Mouse (Mus musculus): ENCODE measurements at regions not wholly inside any gene's neighbourhood (a gene's known extent, or its start where the extent isn't known, plus 50 kb on each side); places are given as distances from the start of the nearest gene placed in this dataset.

DNA sequence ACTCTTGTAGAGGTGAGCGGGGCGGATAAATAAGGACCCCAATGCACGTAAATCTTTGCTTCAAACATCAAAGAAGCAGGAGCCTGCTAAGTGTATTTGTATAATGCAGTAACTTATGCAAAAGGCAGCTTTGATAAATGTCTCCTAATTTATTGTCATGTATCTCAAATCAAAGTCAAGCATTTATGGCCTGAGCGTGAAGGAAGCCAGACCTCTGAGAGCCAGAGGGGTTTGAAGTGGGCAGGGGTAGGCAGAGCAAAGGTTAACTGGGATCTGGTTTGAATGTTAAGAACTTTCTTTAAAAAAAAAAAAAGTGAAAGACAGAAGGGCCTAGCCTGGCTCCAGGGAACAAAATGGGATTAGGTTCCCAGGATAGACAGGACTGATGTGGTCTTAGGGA is 151.1 kb upstream of the Irx3 start:
- no peak for DNase-seq (ENCODE audit: low read depth, low spot score)

- no peak for DNase-seq (ENCODE audit: low read depth, low spot score)
Observed at GRCm38 (mm10) chr8:91949110-91949509, 147.2 kb upstream of the Irx3 start.

GRCm38 (mm10) chr8:91948173-91948940 is 146.5 kb upstream of the Irx3 start:
- no peak for DNase-seq (ENCODE audit: low read depth, low spot score)

DNA sequence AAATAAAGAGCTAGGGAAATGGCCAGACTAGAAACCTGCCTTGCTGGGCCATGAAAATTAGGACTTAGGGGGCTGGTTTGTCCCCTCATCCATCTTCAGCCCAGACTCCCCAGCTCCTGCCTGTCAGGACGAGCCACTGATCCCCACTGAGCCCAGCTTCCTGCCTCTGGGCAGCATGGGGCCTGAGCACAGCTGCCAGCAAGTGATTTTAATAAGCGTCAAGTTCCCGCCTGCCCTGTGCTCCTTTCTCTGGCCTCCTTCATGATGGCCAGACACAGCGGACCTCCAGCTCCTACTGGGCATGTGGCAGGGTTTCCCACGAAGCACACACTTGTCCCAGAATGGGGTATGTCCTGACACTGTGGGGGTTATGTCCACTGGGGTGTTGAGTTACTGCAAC is 139.1 kb upstream of the Irx3 start:
- DNase-seq (ENCODE audit: low read depth, low spot score): no peak

DNA sequence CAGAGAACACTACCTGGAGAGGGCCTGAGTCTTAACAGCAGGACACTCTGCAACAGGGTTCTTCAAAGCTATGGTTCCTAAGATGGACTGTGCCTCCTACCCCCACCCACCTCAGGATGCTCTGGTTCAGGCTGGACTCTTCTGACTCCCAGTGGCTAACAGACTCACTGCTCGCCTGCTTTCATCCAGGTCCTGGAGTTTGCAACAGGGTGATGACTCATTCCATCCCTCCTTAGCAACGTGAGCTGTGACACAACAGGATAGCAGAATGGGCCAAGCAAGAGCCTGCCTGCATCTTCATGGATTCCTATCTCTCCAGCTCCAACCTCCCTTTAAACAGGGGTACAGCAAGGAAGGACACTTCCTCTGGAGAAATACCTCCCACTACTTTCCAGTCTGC is 135.4 kb upstream of the Irx3 start:
- no peak for DNase-seq (ENCODE audit: low read depth, low spot score)

GRCm38 (mm10) chr8:91930520-91930919 is 128.7 kb upstream of the Irx3 start:
- no peak for DNase-seq (ENCODE audit: low read depth, low spot score)

GRCm38 (mm10) chr8:91925968-91926524 is 124.2 kb upstream of the Irx3 start:
- no peak for DNase-seq (ENCODE audit: low read depth, low spot score)

DNA sequence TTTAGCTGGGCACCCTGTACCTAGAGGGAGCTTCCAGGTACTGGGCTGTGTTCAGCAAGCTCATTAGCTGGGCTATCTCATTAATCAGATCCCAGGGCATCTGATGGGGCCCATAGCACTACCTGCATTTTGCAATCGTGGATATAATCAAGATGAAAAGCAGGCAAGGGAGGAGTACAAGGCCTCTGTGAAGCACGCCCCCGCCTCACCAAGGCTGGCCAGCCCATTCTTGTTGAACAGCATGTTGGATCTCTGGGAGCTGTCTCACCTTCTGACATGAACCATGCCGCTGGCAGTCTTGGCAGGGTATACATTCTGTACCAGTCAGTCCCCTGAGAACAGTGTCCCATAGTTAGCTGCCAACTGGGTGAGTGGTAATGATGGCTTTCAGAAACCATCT is 122.3 kb upstream of the Irx3 start:
- no peak for DNase-seq (ENCODE audit: low read depth, low spot score)

GRCm38 (mm10) chr8:91922211-91922874 is 120.5 kb upstream of the Irx3 start:
- no peak for DNase-seq (ENCODE audit: low read depth, low spot score)

GRCm38 (mm10) chr8:91917834-91918233 is 116.0 kb upstream of the Irx3 start:
- DNase-seq (ENCODE audit: low read depth, low spot score): no peak

DNA sequence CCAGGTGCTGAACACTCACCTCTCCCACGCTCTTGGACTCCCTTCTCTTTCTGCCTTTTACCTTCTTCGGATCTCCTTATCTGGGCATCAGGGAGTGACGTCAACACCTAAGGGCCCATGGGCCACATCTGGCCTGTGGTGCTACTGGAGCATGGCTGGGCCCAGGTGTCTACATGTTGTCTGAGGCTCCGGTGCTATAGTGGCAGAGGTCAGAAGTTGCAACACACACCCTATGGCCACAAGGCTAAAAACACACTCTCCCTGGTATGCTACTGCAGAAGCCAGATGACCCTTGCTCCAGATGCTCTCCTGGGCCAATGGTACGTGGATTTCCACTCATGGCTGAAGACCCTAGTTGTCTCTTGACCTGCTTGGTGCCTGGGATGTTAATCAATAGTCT is 112.1 kb upstream of the Irx3 start:
- DNase-seq (ENCODE audit: low read depth, low spot score): no peak

DNA sequence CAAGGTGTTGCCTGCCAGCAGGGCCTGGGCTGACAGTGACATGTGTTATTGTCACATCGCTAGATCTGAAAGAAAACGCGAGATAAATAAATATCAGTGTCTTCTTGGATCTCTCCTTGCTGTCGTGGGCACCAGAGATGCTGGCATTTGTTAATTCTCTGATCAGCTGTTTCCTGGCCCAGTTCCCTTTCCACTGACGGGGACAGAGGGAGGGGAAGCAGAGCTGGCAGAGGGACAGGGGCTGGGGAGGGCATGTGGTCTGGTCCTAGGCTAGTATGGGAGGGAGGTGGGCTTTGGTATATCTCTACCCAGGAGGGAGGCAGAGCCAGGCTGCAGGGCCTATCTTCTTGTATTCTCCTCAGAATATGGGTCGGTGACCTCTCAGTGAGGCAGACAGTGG is 111.3 kb upstream of the Irx3 start:
- no peak for DNase-seq (ENCODE audit: low read depth, low spot score)

DNA sequence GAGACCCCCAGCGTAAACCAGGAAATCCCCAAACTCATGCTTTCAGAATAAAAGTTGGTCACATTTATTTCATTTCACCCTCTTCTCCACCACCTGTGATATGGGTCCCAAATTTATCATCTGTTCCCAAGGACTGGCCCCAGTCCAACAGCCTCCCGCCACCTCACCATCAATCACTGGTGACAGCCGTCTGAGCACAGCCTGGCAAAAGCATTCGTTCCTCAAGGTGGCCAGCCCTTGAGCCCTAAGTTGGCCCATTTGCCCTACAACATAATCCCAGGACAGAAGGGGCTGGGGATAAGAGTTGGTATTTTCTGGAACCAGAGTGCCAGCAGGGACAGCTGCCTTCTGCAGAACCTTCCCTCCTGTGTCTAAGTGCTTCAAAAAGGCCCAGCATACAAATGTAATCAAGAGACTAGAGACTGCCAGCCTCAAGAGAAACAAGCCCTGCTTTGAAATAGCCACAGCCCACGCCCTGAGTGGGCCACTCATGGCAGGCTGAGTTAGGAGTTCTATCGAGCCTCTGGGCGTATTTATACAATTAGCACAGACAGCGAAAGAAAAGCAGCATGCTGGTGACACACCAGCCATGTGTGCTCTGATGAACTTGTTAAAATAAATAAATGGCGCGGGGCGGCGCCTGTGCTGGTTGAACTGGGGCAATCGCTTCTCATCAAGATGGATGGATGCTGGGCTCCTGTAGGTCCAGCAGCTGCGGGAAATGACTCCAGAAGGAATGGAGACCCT is 107.9 kb upstream of the Irx3 start:
- peak; percentile 27 for DNase-seq (ENCODE audit: low read depth, low spot score)

- DNase-seq (ENCODE audit: low read depth, low spot score): no peak
Observed at GRCm38 (mm10) chr8:91908731-91909353, 107.0 kb upstream of the Irx3 start.

- no peak for DNase-seq (ENCODE audit: low read depth, low spot score)
Observed at GRCm38 (mm10) chr8:91907178-91907577, 105.3 kb upstream of the Irx3 start.

- peak; percentile 86 for DNase-seq (ENCODE audit: low read depth, low spot score)
Observed at GRCm38 (mm10) chr8:91901525-91902281, 99.8 kb upstream of the Irx3 start.

DNA sequence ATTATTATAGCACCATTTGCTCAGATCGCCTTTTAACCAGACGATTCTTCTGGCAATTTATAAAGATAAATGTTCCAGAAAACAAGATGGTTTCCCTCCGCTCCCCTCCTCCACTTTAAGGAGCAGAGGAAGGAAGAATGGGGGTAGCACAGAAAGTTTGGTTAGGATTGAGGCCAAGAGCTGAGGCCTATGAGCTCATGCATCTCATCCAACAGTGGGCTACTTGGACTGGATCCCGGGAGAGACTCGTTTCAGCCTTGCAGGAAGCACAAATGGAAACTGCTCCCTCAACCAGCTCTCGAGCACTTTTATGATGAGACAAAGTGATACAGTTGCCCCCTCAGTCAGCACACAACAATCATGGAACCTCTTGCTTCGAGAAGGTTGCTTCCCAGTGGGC is 97.9 kb upstream of the Irx3 start:
- no peak for DNase-seq (ENCODE audit: low read depth, low spot score)

DNA sequence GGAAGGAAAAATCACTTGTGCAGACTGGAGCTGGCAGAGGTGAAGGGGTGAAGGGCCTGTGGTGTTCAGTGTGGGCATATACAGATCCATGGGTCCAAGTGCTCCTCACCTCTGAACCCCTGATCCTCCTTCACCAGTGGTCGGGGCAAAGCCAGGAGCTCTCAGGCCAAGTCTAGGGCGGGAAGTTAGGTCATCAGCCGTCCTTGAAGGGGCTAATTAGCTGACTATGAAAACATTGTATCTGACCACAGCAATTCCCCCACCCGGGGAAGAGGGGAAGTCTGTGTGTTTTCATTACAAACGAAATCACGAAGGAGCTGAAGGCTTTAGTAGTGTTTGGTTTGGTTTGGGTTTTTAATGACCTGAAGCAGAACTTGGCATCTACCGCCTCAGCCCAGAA is 95.5 kb upstream of the Irx3 start:
- DNase-seq (ENCODE audit: low read depth, low spot score): no peak

GRCm38 (mm10) chr8:91895987-91896386 is 94.1 kb upstream of the Irx3 start:
- DNase-seq (ENCODE audit: low read depth, low spot score): no peak

- no peak for DNase-seq (ENCODE audit: low read depth, low spot score)
Observed at GRCm38 (mm10) chr8:91884862-91885261, 83.0 kb upstream of the Irx3 start.

DNA sequence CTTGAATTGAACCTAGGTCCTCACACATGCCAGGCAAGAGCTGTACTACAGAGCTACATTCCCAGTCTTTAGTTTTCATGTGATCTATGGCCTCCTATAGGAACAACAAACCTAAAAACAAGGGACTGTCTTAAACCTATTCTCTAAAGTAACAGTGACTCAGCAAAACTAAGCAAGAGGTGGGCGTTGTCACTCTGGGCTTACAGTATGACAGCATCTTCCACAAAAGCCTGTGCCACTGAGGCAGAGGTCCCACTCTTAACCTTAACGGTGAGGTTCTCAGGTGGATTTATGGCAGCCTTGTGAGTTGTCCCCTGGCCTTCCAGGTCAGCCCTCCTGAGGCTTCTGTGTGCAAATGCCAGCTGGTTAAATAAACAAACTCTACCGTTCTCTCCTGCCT is 82.5 kb upstream of the Irx3 start:
- no peak for DNase-seq (ENCODE audit: low read depth, low spot score)
